In the genomic region with DNA sequence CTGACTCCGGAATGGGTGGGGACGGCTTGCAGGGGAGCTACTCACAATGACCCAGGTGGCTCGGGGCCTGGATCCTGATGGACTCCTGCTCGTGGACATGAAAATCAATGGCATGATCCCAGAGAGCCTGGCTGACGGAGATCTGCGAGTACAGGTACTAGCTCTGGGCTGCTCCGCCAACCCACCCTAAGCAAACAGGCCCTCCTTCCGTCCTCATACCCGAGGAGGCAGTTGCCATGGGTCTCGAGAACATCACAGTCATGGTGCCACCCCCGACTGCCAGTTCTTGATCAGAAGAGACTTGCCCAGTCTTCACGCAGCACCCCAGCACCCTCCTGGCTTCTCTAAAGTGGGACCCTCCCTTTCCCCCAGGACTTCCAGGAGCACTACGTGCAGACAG, we compare ENCODE assay signal across 14 mouse cellular contexts. TPM values are rescaled to one million over a fixed set of nuclear protein-coding genes. Genes with fewer than 3 reads are reported as not detected.
DNase-seq lines count a peak whose midpoint lies in the region; ATAC-seq and TF ChIP-seq lines count a peak whose summit lies in the region.
"Had no signal": no experiment of that assay in that cellular context is flagged by ENCODE, and none has a peak within 500 bp of the region (broad histone marks: within the 10 kb centered on the region; RNA-seq: fewer than 3 reads in every experiment).

No protein-coding gene starts in this region.

- H3K4me1 ChIP-seq in heart, embryonic 12.5 days (replicated peaks), result peaks cover 64% of the 10 kb centered on the region
- peaks cover 37% of the 10 kb centered on the region for H3K4me1 ChIP-seq in lung, embryonic 16.5 days (replicated peaks; ENCODE audit: control insufficient read depth, insufficient read depth, low read length)
- H3K4me1 ChIP-seq in intestine, postnatal 0 days (replicated peaks; ENCODE audit: control insufficient read depth, insufficient read depth, low read length), result peaks cover 23% of the 10 kb centered on the region
- H3K4me1 ChIP-seq in stomach, postnatal 0 days (replicated peaks; ENCODE audit: control insufficient read depth, insufficient read depth), result peaks cover 3% of the 10 kb centered on the region; the same call in 1 of the 2 replicates

- no peak for TF ChIP-seq EP300 in stomach, postnatal 0 days (optimal IDR thresholded peaks at IDR 0.05)

- TF ChIP-seq CTCF in intestine, postnatal 0 days (IDR thresholded peaks at IDR 0.05; ENCODE audit: low read depth), result no peak
- no peak for TF ChIP-seq CTCF in stomach, postnatal 0 days (IDR thresholded peaks at IDR 0.05; ENCODE audit: low read depth)

- H3K27ac ChIP-seq in heart, embryonic 12.5 days (ENCODE audit: poor library complexity, severe bottlenecking), result no peak overlapping the region
- peak overlapping the region; percentile 89 for H3K27ac ChIP-seq in lung, embryonic 16.5 days (ENCODE audit: low read length)
- H3K27ac ChIP-seq in intestine, postnatal 0 days (ENCODE audit: low read depth, low read length), result peak overlapping the region; percentile 81
- peak overlapping the region; percentile 70 for H3K27ac ChIP-seq in stomach, postnatal 0 days (replicated peaks)
- H3K27ac ChIP-seq: forebrain, embryonic 12.5 days; hindbrain, embryonic 13.5 days; midbrain, embryonic 10.5 days had no signal

- 76% methylated on average over 13 of the region's 13 CpGs for WGBS in heart, embryonic 12.5 days
- WGBS in lung, embryonic 16.5 days, result 66% methylated on average over 13 of the region's 13 CpGs
- WGBS in intestine, postnatal 0 days, result 57% methylated on average over 13 of the region's 13 CpGs
- WGBS in stomach, postnatal 0 days, result 55% methylated on average over 13 of the region's 13 CpGs

- H3K4me3 ChIP-seq in heart, embryonic 12.5 days, result no peak overlapping the region
- H3K4me3 ChIP-seq in lung, embryonic 16.5 days (ENCODE audit: low read length), result no peak overlapping the region
- no peak overlapping the region for H3K4me3 ChIP-seq in intestine, postnatal 0 days (ENCODE audit: low read depth, low read length)
- no peak overlapping the region for H3K4me3 ChIP-seq in stomach, postnatal 0 days (ENCODE audit: low read depth, low read length)
- H3K4me3 ChIP-seq: forebrain, embryonic 12.5 days; hindbrain, embryonic 13.5 days; midbrain, embryonic 10.5 days had no signal

- DNase-seq in heart, postnatal 4 days, result no peak
- DNase-seq in lung, postnatal 10 days, result no peak
- peak; percentile 42 for DNase-seq in stomach, postnatal 0 days (ENCODE audit: low spot score)
- no peak for DNase-seq in gastrocnemius, adult 8-10 months (ENCODE audit: low spot score in 2 of 2)
- no peak for DNase-seq in frontal cortex, postnatal 14 days (ENCODE audit: low spot score in 2 of 2)
- DNase-seq: cerebellum, adult 2 months; gastrocnemius, postnatal 25 days; heart, postnatal 10 days had no signal

- peaks cover 20% of the 10 kb centered on the region for H3K27me3 ChIP-seq in heart, embryonic 12.5 days (replicated peaks)
- H3K27me3 ChIP-seq in lung, embryonic 16.5 days (ENCODE audit: control insufficient read depth, insufficient read depth, low read depth, low read length), result no peaks in the 10 kb centered on the region
- H3K27me3 ChIP-seq in intestine, postnatal 0 days (replicated peaks; ENCODE audit: control insufficient read depth, insufficient read depth, low read length), result no peaks in the 10 kb centered on the region
- no peaks in the 10 kb centered on the region for H3K27me3 ChIP-seq in stomach, postnatal 0 days (ENCODE audit: control insufficient read depth, insufficient read depth, low read length)

- H3K9me3 ChIP-seq in heart, embryonic 12.5 days (replicated peaks), result no peaks in the 10 kb centered on the region
- H3K9me3 ChIP-seq in lung, embryonic 16.5 days (ENCODE audit: control insufficient read depth, low read length), result no peaks in the 10 kb centered on the region
- H3K9me3 ChIP-seq in intestine, postnatal 0 days (ENCODE audit: control insufficient read depth), result no peaks in the 10 kb centered on the region
- H3K9me3 ChIP-seq in stomach, postnatal 0 days (ENCODE audit: control insufficient read depth, low read length), result no peaks in the 10 kb centered on the region
- H3K9me3 ChIP-seq: forebrain, embryonic 12.5 days; hindbrain, embryonic 13.5 days; midbrain, embryonic 10.5 days had no signal

- no peaks in the 10 kb centered on the region for H3K36me3 ChIP-seq in heart, embryonic 12.5 days
- H3K36me3 ChIP-seq in lung, embryonic 16.5 days (ENCODE audit: control insufficient read depth, insufficient read depth, low read length), result no peaks in the 10 kb centered on the region
- no peaks in the 10 kb centered on the region; the same call in 1 of the 2 replicates for H3K36me3 ChIP-seq in intestine, postnatal 0 days (ENCODE audit: control insufficient read depth, insufficient read depth)
- H3K36me3 ChIP-seq in stomach, postnatal 0 days (ENCODE audit: control insufficient read depth, insufficient read depth, low read length), result no peaks in the 10 kb centered on the region
- H3K36me3 ChIP-seq: forebrain, embryonic 12.5 days; hindbrain, embryonic 13.5 days; midbrain, embryonic 10.5 days had no signal

- H3K9ac ChIP-seq in heart, embryonic 12.5 days, result 0 out of 2 replicates have a peak overlapping the region, but pooled peaks have one; percentile 35
- no peak overlapping the region for H3K9ac ChIP-seq in lung, embryonic 16.5 days (ENCODE audit: low read length)
- no peak overlapping the region for H3K9ac ChIP-seq in intestine, postnatal 0 days (ENCODE audit: low read depth, low read length)
- no peak overlapping the region for H3K9ac ChIP-seq in stomach, postnatal 0 days (ENCODE audit: low read length)
- H3K9ac ChIP-seq: forebrain, embryonic 12.5 days; hindbrain, embryonic 13.5 days had no signal

- no peak overlapping the region for H3K4me2 ChIP-seq in heart, embryonic 12.5 days
- H3K4me2 ChIP-seq in lung, embryonic 16.5 days (ENCODE audit: low read depth, low read length), result 0 out of 2 replicates have a peak overlapping the region, but pooled peaks have one; percentile 8
- H3K4me2 ChIP-seq in intestine, postnatal 0 days (replicated peaks; ENCODE audit: low read depth), result peak overlapping the region; percentile 30
- H3K4me2 ChIP-seq in stomach, postnatal 0 days (replicated peaks; ENCODE audit: low read depth), result no peak overlapping the region
- H3K4me2 ChIP-seq: forebrain, embryonic 12.5 days; hindbrain, embryonic 13.5 days had no signal

- ATAC-seq in heart, embryonic 12.5 days (ENCODE audit: insufficient number of reproducible peaks, low FRiP score), result no peak
- ATAC-seq in lung, embryonic 16.5 days (ENCODE audit: low read depth), result peak; percentile 12; the same call in 1 of the 2 replicates
- no peak for ATAC-seq in intestine, postnatal 0 days
- ATAC-seq in stomach, postnatal 0 days (ENCODE audit: low FRiP score, low TSS enrichment), result 0 out of 2 replicates have a peak, but pooled peaks have one; percentile 5

RNA-seq across cellular contexts. Expression of a gene that starts 17.0 kb away (rescaled TPM):
- 11.8 and 12.4 TPM in 2 replicates for polyA plus RNA-seq in heart, embryonic 12.5 days (2016; fragmentation: Nextera tagmentation; extraction: Ambion mirVana)
- total RNA-seq in heart, postnatal 4 days (2021), result 1 to 10 TPM; 4.9 to 6.6 TPM
- 72.0 and 91.8 TPM in 2 replicates for polyA plus RNA-seq in lung, embryonic 16.5 days (2015; fragmentation: Nextera tagmentation; extraction: Ambion mirVana)
- polyA plus RNA-seq in intestine, postnatal 0 days (2015; fragmentation: Nextera tagmentation; extraction: Ambion mirVana), result 492 and 545 TPM in 2 replicates
- polyA plus RNA-seq in stomach, postnatal 0 days (2015; fragmentation: Nextera tagmentation; extraction: Ambion mirVana), result 34.3 and 35.4 TPM in 2 replicates
- 1 to 10 TPM; 2.4 to 4.4 (median 3.3) TPM for total RNA-seq in gastrocnemius, adult 8-10 months (2022)

Comparison
In these comparisons a context has a peak if more than half of its experiments do, and no peak if none do; other contexts are left out.
1. ATAC-seq: peak in lung, embryonic 16.5 days (single experiment) and stomach, postnatal 0 days (single experiment); none in heart, embryonic 12.5 days (single experiment) and intestine, postnatal 0 days (single experiment).
2. H3K4me2 ChIP-seq: peak in lung, embryonic 16.5 days (single experiment) and intestine, postnatal 0 days (single experiment); none in heart, embryonic 12.5 days (single experiment) and stomach, postnatal 0 days (single experiment).